In genomic region chr9:65695646-65696045, GRCm38 (mm10) we compare ENCODE assay signal across 8 mouse cellular contexts. TPM values are rescaled to one million over a fixed set of nuclear protein-coding genes. Genes with fewer than 3 reads are reported as not detected.
DNase-seq lines count a peak whose midpoint lies in the region; ATAC-seq and TF ChIP-seq lines count a peak whose summit lies in the region.
"Had no signal": no experiment of that assay in that cellular context is flagged by ENCODE, and none has a peak within 500 bp of the region (broad histone marks: within the 10 kb centered on the region; RNA-seq: fewer than 3 reads in every experiment).

No protein-coding gene starts in this region.

- TF ChIP-seq EP300 in liver, postnatal 0 days (IDR thresholded peaks at IDR 0.05; ENCODE audit: low read depth): no peak

- 75% methylated on average over 3 of the region's 3 CpGs for WGBS in liver, postnatal 0 days (ENCODE audit: insufficient replicate concordance)
- WGBS in liver, embryonic 11.5 days: 83% methylated on average over 3 of the region's 3 CpGs

- peaks cover 38% of the 10 kb centered on the region for H3K36me3 ChIP-seq in liver, postnatal 0 days (replicated peaks; ENCODE audit: insufficient read depth, low read length)
- peaks cover 14% of the 10 kb centered on the region; the same call in 1 of the 2 replicates for H3K36me3 ChIP-seq in liver, embryonic 11.5 days (ENCODE audit: control insufficient read depth, insufficient read depth, low read length)

- H3K27me3 ChIP-seq in liver, postnatal 0 days (ENCODE audit: insufficient read depth, low read length): no peaks in the 10 kb centered on the region
- no peaks in the 10 kb centered on the region for H3K27me3 ChIP-seq in liver, embryonic 11.5 days (replicated peaks; ENCODE audit: control insufficient read depth, insufficient read depth, low read length)

- DNase-seq in liver, postnatal 0 days: no peak
- no peak for DNase-seq in liver, embryonic 11.5 days (ENCODE audit: low spot score)
- peak; percentile 51 for DNase-seq in cerebellum, adult 8-10 months
- DNase-seq in heart, adult 8-10 months (ENCODE audit: low spot score): peak; percentile 63
- DNase-seq in layer of hippocampus, postnatal 10 days (ENCODE audit: low spot score in 2 of 2): peak; percentile 56 to 63
- peak; percentile 54 for DNase-seq in retina, embryonic 14.5 days (ENCODE audit: low spot score)

- H3K9me3 ChIP-seq in liver, postnatal 0 days (ENCODE audit: low read length): no peaks in the 10 kb centered on the region
- no peaks in the 10 kb centered on the region for H3K9me3 ChIP-seq in liver, embryonic 11.5 days (ENCODE audit: control insufficient read depth, low read length)

- no peak overlapping the region for H3K9ac ChIP-seq in liver, postnatal 0 days (replicated peaks)
- no peak overlapping the region for H3K9ac ChIP-seq in liver, embryonic 11.5 days (ENCODE audit: low read depth, low read length)

- peaks cover 7% of the 10 kb centered on the region for H3K4me1 ChIP-seq in liver, postnatal 0 days (ENCODE audit: insufficient read depth)
- no peaks in the 10 kb centered on the region for H3K4me1 ChIP-seq in liver, embryonic 11.5 days (replicated peaks; ENCODE audit: control insufficient read depth, insufficient read depth, low read length)

- no peak overlapping the region for H3K4me2 ChIP-seq in liver, postnatal 0 days (ENCODE audit: low read depth, low read length)
- H3K4me2 ChIP-seq in liver, embryonic 11.5 days: no peak overlapping the region

- no peak for ATAC-seq in liver, postnatal 0 days
- no peak for ATAC-seq in liver, embryonic 11.5 days (replicated peaks; ENCODE audit: low FRiP score)
- no peak for ATAC-seq in monocyte, adult 5-6 weeks (replicated peaks; ENCODE audit: insufficient number of reproducible peaks, low FRiP score, low TSS enrichment, poor library complexity, severe bottlenecking)

- no peak overlapping the region for H3K27ac ChIP-seq in liver, postnatal 0 days (ENCODE audit: low read depth)
- H3K27ac ChIP-seq in liver, embryonic 11.5 days (ENCODE audit: low read depth, low read length): no peak overlapping the region
- H3K27ac ChIP-seq: macrophage had no signal

- no peak overlapping the region for H3K4me3 ChIP-seq in liver, postnatal 0 days (ENCODE audit: low read depth, low read length)
- H3K4me3 ChIP-seq in liver, embryonic 11.5 days (ENCODE audit: low read depth, low read length): no peak overlapping the region

- peak; percentile 61 for TF ChIP-seq CTCF in liver, postnatal 0 days (IDR thresholded peaks at IDR 0.05; ENCODE audit: low read depth)

RNA-seq across cellular contexts. Expression of gene Oaz2, which starts 27.8 kb away (rescaled TPM):
- 50.9 and 52.8 TPM in 2 replicates for polyA plus RNA-seq in liver, postnatal 0 days (2015; fragmentation: Nextera tagmentation; extraction: Ambion mirVana)
- polyA plus RNA-seq in liver, embryonic 11.5 days (2014; fragmentation: Nextera tagmentation; extraction: Ambion mirVana): 119 and 123 TPM in 2 replicates
- 100 to 1,000 TPM; 182 to 262 (median 217) TPM for total RNA-seq in heart, adult 8-10 months (2022)
- 100 to 1,000 TPM; 202 to 214 TPM for total RNA-seq in layer of hippocampus, postnatal 10 days (2021)
- 72.0 to 107 TPM (median 78.2 TPM) in 3 replicates for total RNA-seq in monocyte, adult 5-6 weeks (2017)

Comparison
In these comparisons a context has a peak if more than half of its experiments do, and no peak if none do; other contexts are left out.
1. DNase-seq: peak in cerebellum, adult 8-10 months (single experiment), heart, adult 8-10 months (single experiment), layer of hippocampus, postnatal 10 days (2 of 2) and retina, embryonic 14.5 days (single experiment); none in liver, postnatal 0 days (single experiment) and liver, embryonic 11.5 days (single experiment).